Mouse (Mus musculus) spleen, postnatal 0 days (tissue): ENCODE measurements around the gene Apba1. TPM values are rescaled to one million over a fixed set of nuclear protein-coding genes. Genes with fewer than 3 reads are reported as not detected.

Experiments
- polyA plus RNA-seq: library from polyadenylated mRNA; unstranded; fragments of >200 nt; fragmentation: Nextera tagmentation; extraction: Ambion mirVana; gene quantifications from 2 replicates; pipeline ENCODE4 v1.2.1, GENCODE M21; 2015

Gene Apba1
- 0.30 and 0.33 TPM in 2 replicates for polyA plus RNA-seq

GRCm38 (mm10) chr19:23758554-23759321, at the start of gene Apba1:
Gene Apba1, plus strand, starts transcription at chr19:23758887.

Other genes starting within 250 kb of the Apba1 start
- gene 1700028P14Rik, start 106.1 kb upstream of the Apba1 start, polyA plus RNA-seq = not detected in 2 replicates
- 4.0 and 4.4 TPM in 2 replicates for gene Ptar1, start 71.5 kb upstream of the Apba1 start, polyA plus RNA-seq